ENCODE assay signal across 8 mouse cellular contexts in the genomic region with DNA sequence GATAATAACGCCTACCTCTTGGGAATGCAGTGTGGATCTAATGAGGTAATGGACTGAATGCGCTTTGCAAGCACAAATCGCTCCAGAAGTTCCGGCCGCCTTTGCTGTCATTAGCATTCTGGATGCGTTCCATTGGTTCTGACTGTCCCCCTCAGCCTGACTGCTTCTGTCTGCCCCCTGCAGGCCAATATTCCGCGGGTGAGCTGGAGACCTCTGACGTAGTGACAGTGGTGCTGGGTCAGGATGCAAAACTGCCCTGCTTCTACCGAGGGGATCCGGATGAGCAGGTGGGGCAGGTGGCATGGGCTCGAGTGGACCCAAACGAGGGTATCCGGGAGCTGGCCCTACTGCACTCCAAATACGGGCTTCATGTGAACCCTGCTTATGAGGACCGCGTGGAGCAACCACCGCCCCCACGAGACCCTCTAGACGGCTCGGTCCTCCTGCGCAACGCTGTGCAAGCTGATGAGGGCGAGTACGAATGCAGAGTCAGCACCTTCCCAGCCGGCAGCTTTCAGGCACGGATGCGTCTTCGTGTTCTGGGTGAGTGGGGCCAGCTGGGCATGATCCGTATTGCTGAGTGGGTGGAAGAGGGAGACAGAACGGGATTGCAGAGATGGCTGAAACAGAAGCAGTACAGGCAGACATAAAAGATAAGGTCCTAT. TPM values are rescaled to one million over a fixed set of nuclear protein-coding genes. Genes with fewer than 3 reads are reported as not detected.
DNase-seq lines count a peak whose midpoint lies in the region; ATAC-seq and TF ChIP-seq lines count a peak whose summit lies in the region.

No protein-coding gene starts in this region.

- no peaks in the 10 kb centered on the region for H3K9me3 ChIP-seq in lung, embryonic 15.5 days

- peak; percentile 75 for TF ChIP-seq CTCF in cerebellum, adult 2 months (IDR thresholded peaks at IDR 0.05; ENCODE audit: borderline replicate concordance, insufficient read depth, low read depth, low read length)
- peak; percentile 55 for TF ChIP-seq CTCF in olfactory bulb, adult 2 months (IDR thresholded peaks at IDR 0.05; ENCODE audit: insufficient read depth, low read depth, low read length)

- H3K4me1 ChIP-seq in cerebellum, adult 2 months (ENCODE audit: control insufficient read depth, insufficient read depth, low read length) = peaks cover 9% of the 10 kb centered on the region
- peaks cover 18% of the 10 kb centered on the region for H3K4me1 ChIP-seq in lung, embryonic 15.5 days
- H3K4me1 ChIP-seq in olfactory bulb, adult 2 months (ENCODE audit: control insufficient read depth, insufficient read depth, low read length) = peaks cover 9% of the 10 kb centered on the region

- peak overlapping the region; percentile 58 for H3K4me3 ChIP-seq in cerebellum, adult 2 months (replicated peaks; ENCODE audit: insufficient read depth, low read depth, low read length)
- peak overlapping the region; percentile 18; the same call in 1 of the 2 replicates for H3K4me3 ChIP-seq in lung, embryonic 15.5 days
- peak overlapping the region; percentile 44 for H3K4me3 ChIP-seq in olfactory bulb, adult 2 months (ENCODE audit: insufficient read depth, low read depth, low read length)

- TF ChIP-seq POLR2A in cerebellum, adult 2 months (IDR thresholded peaks at IDR 0.05; ENCODE audit: borderline replicate concordance, insufficient read depth, low read length) = no peak
- no peak for TF ChIP-seq POLR2A in olfactory bulb, adult 2 months (IDR thresholded peaks at IDR 0.05; ENCODE audit: insufficient read depth, low read depth, low read length)

- peak overlapping the region; percentile 17 for H3K27ac ChIP-seq in cerebellum, adult 2 months (ENCODE audit: insufficient read depth, low read length)
- H3K27ac ChIP-seq in lung, embryonic 15.5 days = no peak overlapping the region
- no peak overlapping the region for H3K27ac ChIP-seq in olfactory bulb, adult 2 months (ENCODE audit: insufficient read depth, low read depth, low read length)

- no peaks in the 10 kb centered on the region for H3K27me3 ChIP-seq in cerebellum, adult 2 months (ENCODE audit: control insufficient read depth, insufficient read depth, low read length)
- peaks cover 19% of the 10 kb centered on the region for H3K27me3 ChIP-seq in lung, embryonic 15.5 days

- peak; percentile 60 for DNase-seq in MEL-GATA-1-ER (ENCODE audit: extremely low read depth, low read depth)
- peak; percentile 85 to 86 for DNase-seq in cerebellum, adult 2 months
- DNase-seq in forelimb bud, embryonic 11.5 days (ENCODE audit: low read depth, low spot score) = peak; percentile 46
- peak; percentile 59 for DNase-seq in layer of hippocampus, adult 9-10 months (ENCODE audit: low spot score)
- DNase-seq in testis, postnatal 14 days (ENCODE audit: low spot score) = peak; percentile 51

- ATAC-seq in hematopoietic stem cell, adult 5-6 weeks (replicated peaks in 1 of 2; ENCODE audit: insufficient read depth in 1 of 2, low FRiP score in 2 of 2, low TSS enrichment in 1 of 2, low read depth in 1 of 2, poor library complexity in 2 of 2, severe bottlenecking in 2 of 2) = peak; percentile 87 to 88
- peak; percentile 62; the same call in 1 of the 2 replicates for ATAC-seq in lung, embryonic 15.5 days (ENCODE audit: borderline replicate concordance, extremely low read depth, low FRiP score, low TSS enrichment)

- no peaks in the 10 kb centered on the region for H3K36me3 ChIP-seq in lung, embryonic 15.5 days

- H3K4me2 ChIP-seq in lung, embryonic 15.5 days = peak overlapping the region; percentile 60

- WGBS in cerebellum, adult 2 months = 2% methylated on average over 31 of the region's 31 CpGs
- WGBS in lung, embryonic 15.5 days = 2% methylated on average over 31 of the region's 31 CpGs
- 5% methylated on average over 31 of the region's 31 CpGs for WGBS in olfactory bulb, adult 2 months

- no peak overlapping the region for H3K9ac ChIP-seq in lung, embryonic 15.5 days

RNA-seq across cellular contexts. Expression of a gene that starts 8.7 kb away (rescaled TPM):
- 0.65 and 0.68 TPM in 2 replicates for polyA plus RNA-seq in cerebellum, adult 2 months (2012; rRNA removed)
- 112 and 133 TPM in 2 replicates for total RNA-seq in hematopoietic stem cell, adult 5-6 weeks (2017)
- 2.2 and 3.4 TPM in 2 replicates for polyA plus RNA-seq in lung, embryonic 15.5 days (2015; fragmentation: Nextera tagmentation; extraction: Ambion mirVana)
- 90.1 and 98.6 TPM in 2 replicates for polyA plus RNA-seq in olfactory bulb, adult 2 months (2012; ENCODE audit: insufficient read depth, insufficient read length, low replicate concordance, missing spikeins)

RNA-seq across cellular contexts. Expression of a gene that starts 10.2 kb away (rescaled TPM):
- 11.9 and 12.5 TPM in 2 replicates for polyA plus RNA-seq in cerebellum, adult 2 months (2012; rRNA removed)
- total RNA-seq in hematopoietic stem cell, adult 5-6 weeks (2017) = 5.2 and 6.2 TPM in 2 replicates
- polyA plus RNA-seq in lung, embryonic 15.5 days (2015; fragmentation: Nextera tagmentation; extraction: Ambion mirVana) = 5.1 and 7.3 TPM in 2 replicates
- polyA plus RNA-seq in olfactory bulb, adult 2 months (2012; ENCODE audit: insufficient read depth, insufficient read length, low replicate concordance, missing spikeins) = not detected in 2 replicates

RNA-seq across cellular contexts. Expression of a gene that starts 19.5 kb away (rescaled TPM):
- polyA plus RNA-seq in cerebellum, adult 2 months (2012; rRNA removed) = 7.9 and 8.2 TPM in 2 replicates
- 3.5 and 5.7 TPM in 2 replicates for total RNA-seq in hematopoietic stem cell, adult 5-6 weeks (2017)
- polyA plus RNA-seq in lung, embryonic 15.5 days (2015; fragmentation: Nextera tagmentation; extraction: Ambion mirVana) = 2.1 and 2.6 TPM in 2 replicates
- polyA plus RNA-seq in olfactory bulb, adult 2 months (2012; ENCODE audit: insufficient read depth, insufficient read length, low replicate concordance, missing spikeins) = not detected in 2 replicates

RNA-seq across cellular contexts. Expression of a gene that starts 31.0 kb away (rescaled TPM):
- polyA plus RNA-seq in cerebellum, adult 2 months (2012; rRNA removed) = 98.7 and 107 TPM in 2 replicates
- total RNA-seq in hematopoietic stem cell, adult 5-6 weeks (2017) = 47.0 and 59.5 TPM in 2 replicates
- polyA plus RNA-seq in lung, embryonic 15.5 days (2015; fragmentation: Nextera tagmentation; extraction: Ambion mirVana) = 72.9 and 85.7 TPM in 2 replicates
- polyA plus RNA-seq in olfactory bulb, adult 2 months (2012; ENCODE audit: insufficient read depth, insufficient read length, low replicate concordance, missing spikeins) = not detected in 2 replicates

RNA-seq across cellular contexts. Expression of a gene that starts 34.6 kb away (rescaled TPM):
- polyA plus RNA-seq in cerebellum, adult 2 months (2012; rRNA removed) = 129 and 135 TPM in 2 replicates
- total RNA-seq in hematopoietic stem cell, adult 5-6 weeks (2017) = 35.8 and 50.2 TPM in 2 replicates
- polyA plus RNA-seq in lung, embryonic 15.5 days (2015; fragmentation: Nextera tagmentation; extraction: Ambion mirVana) = 83.8 and 91.3 TPM in 2 replicates
- not detected in 2 replicates for polyA plus RNA-seq in olfactory bulb, adult 2 months (2012; ENCODE audit: insufficient read depth, insufficient read length, low replicate concordance, missing spikeins)

Comparison
In these comparisons a context has a peak if more than half of its experiments do, and no peak if none do; other contexts are left out.
1. RNA of a gene that starts 8.7 kb away (polyA plus RNA-seq): 90.1 to 98.6 TPM in olfactory bulb, adult 2 months; 2.2 to 3.4 TPM in lung, embryonic 15.5 days and 0.65 to 0.68 TPM in cerebellum, adult 2 months; every median in the first group is over 10 times any median in the second.
2. Peak in every context shown above with its lines, with median percentiles within 50 percentile points of each other: DNase-seq and H3K4me3 ChIP-seq.